Mouse (Mus musculus) monocyte, adult 2 months (primary cell): Measurements from ENCODE around the gene Bpifb2.

Experiments used
- DNase-seq, 2 experiments: peaks; one replicate each; pipeline ENCODE4 v3.0.0; 2022; ENCODE audit warnings: low spot score in 2 of 2, low read depth in 1 of 2

Bpifb2 gene

DNA sequence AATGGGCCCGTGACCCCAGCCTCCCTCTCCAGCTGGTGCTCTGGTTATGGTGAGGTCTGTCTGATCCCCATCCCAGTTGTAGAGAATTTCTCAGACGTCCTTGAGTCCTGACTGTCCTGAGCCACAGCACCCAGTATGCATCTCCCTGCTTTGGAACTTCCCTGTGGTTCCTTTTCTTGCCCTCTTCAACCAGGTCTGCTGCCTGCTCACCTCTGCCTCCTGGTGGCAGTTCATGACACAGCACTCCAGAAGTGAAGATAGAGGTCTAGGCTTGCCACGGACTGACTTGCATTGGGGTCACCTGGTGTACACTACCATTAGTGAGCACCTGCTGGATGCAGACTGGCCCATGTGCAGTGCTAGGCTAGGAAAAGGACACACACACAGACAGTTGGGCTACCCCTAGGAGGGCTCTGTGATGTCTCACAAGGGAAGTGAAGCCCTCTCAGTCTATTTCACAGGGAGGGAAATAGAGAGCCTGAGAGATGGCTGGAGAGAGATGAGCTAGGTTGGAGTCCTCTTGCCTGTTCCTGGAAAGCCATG, 55.1 kb downstream of the Bpifb2 start:
- DNase-seq: peak in 1 of 2 experiments; percentile 5

- DNase-seq: no peak
These were observed 56.3 kb downstream of the Bpifb2 start for GRCm38 (mm10) chr2:153931125-153931524.

- DNase-seq: no peak
These were observed 58.5 kb downstream of the Bpifb2 start for GRCm38 (mm10) chr2:153933311-153933710.

GRCm38 (mm10) chr2:153935348-153935747, 60.5 kb downstream of the Bpifb2 start:
- DNase-seq: no peak

GRCm38 (mm10) chr2:153937843-153938242, 63.0 kb downstream of the Bpifb2 start, which contains the start of gene Bpifb4:
Bpifb4 (plus strand) TSS chr2:153938212.
- no peak for DNase-seq

- peak in 1 of 2 experiments; percentile 18 for DNase-seq
These were observed 68.7 kb downstream of the Bpifb2 start for GRCm38 (mm10) chr2:153943537-153943936.

- DNase-seq: no peak
These were observed 69.7 kb downstream of the Bpifb2 start for GRCm38 (mm10) chr2:153944567-153944966.
